Mouse (Mus musculus): Measurements from ENCODE around the gene Gm48551.

GRCm38 (mm10) chr10:81349146-81349545 lies 35.1 kb upstream of the Gm48551 start:
- TF ChIP-seq CTCF (IDR thresholded peaks at IDR 0.05; ENCODE audit: low read depth, low read length) (no peak), POLR2A (IDR thresholded peaks at IDR 0.05; ENCODE audit: borderline replicate concordance, low read depth, low read length) (no peak)

Data from bone marrow macrophage, adult 2 months (primary cell).